Mouse (Mus musculus) stomach, embryonic 16.5 days (tissue): ENCODE data around the gene Larp1. TPM values are rescaled to one million over a fixed set of nuclear protein-coding genes. Genes with fewer than 3 reads are reported as not detected.
"Not testable (repeated sequence)": the region's sequence is repeated elsewhere in the genome, so short reads cannot be mapped to it uniquely, and the experiment has no call there.

Experiments used
- ATAC-seq: fragments of 200-750 bp; cut with Nextera tagmentation; 2 replicates; pipeline ENCODE4 v1.8.0; 2017; ENCODE audit warnings: moderate number of reproducible peaks, moderate TSS enrichment; ENCODE audit not compliant: insufficient read depth, low FRiP score
- H3K27ac ChIP-seq: fragments of 300-500 bp; sonication (generic); 2 replicates; pipeline ENCODE4 v1.5.1; 2014; ENCODE audit warnings: low read length
- H3K27me3 ChIP-seq: fragments of 300-500 bp; sonication (generic); 2 replicates; pipeline ENCODE4 v1.6.1; 2014; ENCODE audit warnings: low read length, control low read depth, mixed read lengths; ENCODE audit not compliant: control insufficient read depth, insufficient read depth
- H3K36me3 ChIP-seq: fragments of 300-500 bp; sonication (generic); 2 replicates; pipeline ENCODE4 v1.6.1; 2014; ENCODE audit warnings: low read length; ENCODE audit not compliant: control insufficient read depth, insufficient read depth
- H3K4me1 ChIP-seq: fragments of 300-500 bp; sonication (generic); 2 replicates; pipeline ENCODE4 v1.6.1; 2014; ENCODE audit warnings: low read length, control low read depth, mixed read lengths; ENCODE audit not compliant: control insufficient read depth, insufficient read depth
- H3K4me2 ChIP-seq: fragments of 300-500 bp; sonication (generic); 2 replicates; pipeline ENCODE4 v1.6.1; 2014; ENCODE audit warnings: low read depth, low read length, mixed read lengths
- H3K4me3 ChIP-seq: fragments of 300-500 bp; sonication (generic); replicated peaks from 2 replicates; pipeline ENCODE4 v1.5.1; 2014; ENCODE audit warnings: mild to moderate bottlenecking, low read length
- H3K9ac ChIP-seq: fragments of 300-500 bp; sonication (generic); 2 replicates; pipeline ENCODE4 v1.6.1; 2014; ENCODE audit warnings: low read length
- H3K9me3 ChIP-seq: fragments of 300-500 bp; sonication (generic); replicated peaks from 2 replicates; pipeline ENCODE4 v1.6.1; 2016; ENCODE audit warnings: low read length, control low read depth; ENCODE audit not compliant: control insufficient read depth
- WGBS: fragments of 180-500 bp; shearing (Covaris S2); extraction: QIAGEN DNeasy Blood & Tissue Kit; methylation state at CpG from one replicate; pipeline ENCODE4 v1.1.7; 2014; 5-methylcytosine and 5-hydroxymethylcytosine counted together
- polyA plus RNA-seq: library from polyadenylated mRNA; unstranded; fragments of >200 nt; fragmentation: Nextera tagmentation; extraction: Ambion mirVana; gene quantifications from 2 replicates; pipeline ENCODE4 v1.2.1, GENCODE M21; 2015

The Larp1 gene
- polyA plus RNA-seq, 1 experiment from 2014 or later: 22.9 TPM

DNA sequence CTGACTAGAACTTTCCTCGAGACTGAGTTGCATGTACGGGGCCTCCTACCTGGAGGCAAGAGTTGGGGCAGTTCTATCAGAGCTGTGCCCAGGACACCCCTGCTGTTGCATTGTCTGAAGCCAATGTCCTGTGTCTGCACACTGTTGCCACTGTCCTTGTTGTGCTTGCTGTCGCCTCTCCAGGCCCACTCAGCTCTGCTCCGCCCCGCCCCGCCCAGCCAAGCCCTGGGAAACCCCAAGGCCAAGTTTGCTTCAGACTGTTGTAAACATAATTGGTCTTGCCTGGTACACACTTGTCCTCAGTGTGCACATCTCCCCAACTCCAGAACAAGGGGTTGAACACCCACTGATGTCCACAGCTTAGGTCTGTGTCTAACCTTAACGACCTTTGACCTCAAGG, 50.9 kb downstream of the Larp1 start:
- H3K4me2 ChIP-seq, H3K27ac ChIP-seq, H3K27me3 ChIP-seq, H3K4me1 ChIP-seq, H3K9ac ChIP-seq, H3K4me3 ChIP-seq, H3K9me3 ChIP-seq: not testable (repeated sequence)
- H3K36me3 ChIP-seq: peaks cover 17% of the 10 kb centered on the region
- 0 out of 2 replicates have a peak, but pooled peaks have one; percentile 30 for ATAC-seq
- 90% methylated on average over 7 of the region's 7 CpGs for WGBS

DNA sequence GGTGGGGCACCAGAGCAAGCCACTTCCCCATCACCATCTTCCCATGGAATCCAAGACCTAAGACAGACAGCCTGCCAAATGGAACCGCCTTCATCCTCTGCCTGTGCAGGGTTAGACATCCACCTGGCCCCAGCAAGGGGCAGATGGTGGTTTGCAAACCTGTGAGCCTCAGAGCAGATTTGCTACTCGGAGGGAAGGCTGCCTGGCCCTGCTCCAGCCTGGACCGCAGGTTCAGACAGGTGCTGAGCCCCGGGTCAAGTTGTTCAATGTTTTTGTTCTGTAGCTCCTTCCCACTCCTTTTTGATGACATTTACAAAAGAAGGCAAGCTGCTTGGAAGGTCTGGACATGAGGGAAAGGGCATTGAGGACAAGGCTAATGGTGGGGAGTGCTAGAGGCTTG, 52.4 kb downstream of the Larp1 start:
- H3K27me3 ChIP-seq, H3K4me2 ChIP-seq, H3K4me1 ChIP-seq, H3K9me3 ChIP-seq, ATAC-seq, H3K9ac ChIP-seq, H3K4me3 ChIP-seq, H3K36me3 ChIP-seq, H3K27ac ChIP-seq: not testable (repeated sequence)
- 77% methylated on average over 3 of the region's 4 CpGs for WGBS

GRCm38 (mm10) chr11:58062586-58062985, 53.7 kb downstream of the Larp1 start:
- Histone ChIP-seq H3K4me3 (no peak overlapping the region), H3K4me2 (no peak overlapping the region), H3K4me1 (peaks cover 5% of the 10 kb centered on the region), H3K27ac (no peak overlapping the region), H3K9ac (no peak overlapping the region), H3K36me3 (0 out of 2 replicates have a peak, but pooled peaks cover 8% of the 10 kb centered on the region), H3K9me3 (no peaks in the 10 kb centered on the region), H3K27me3 (no peaks in the 10 kb centered on the region)
- WGBS: 78% methylated on average over 4 of the region's 4 CpGs
- no peak for ATAC-seq

DNA sequence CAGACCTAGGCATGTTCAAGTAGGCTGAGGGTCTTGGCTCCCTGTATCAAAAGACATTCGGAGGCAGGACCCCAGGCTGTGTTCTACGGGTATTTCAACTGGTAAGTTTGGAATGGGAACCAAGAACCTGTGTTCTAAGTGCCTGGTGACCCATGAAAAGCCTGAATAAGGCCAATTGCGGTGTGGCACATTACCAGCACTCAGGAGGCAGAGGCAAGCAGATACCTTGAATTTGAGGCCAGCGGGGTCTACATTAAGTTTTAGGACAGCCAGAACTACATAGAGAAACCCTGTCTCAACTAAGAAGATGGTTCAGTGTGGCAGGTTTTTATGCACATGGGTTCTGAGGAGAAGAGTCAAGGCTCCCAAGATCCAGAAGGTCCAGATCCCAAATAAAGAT, 56.2 kb downstream of the Larp1 start:
- no peaks in the 10 kb centered on the region for H3K27me3 ChIP-seq
- H3K36me3 ChIP-seq: 0 out of 2 replicates have a peak, but pooled peaks cover 6% of the 10 kb centered on the region
- H3K4me2 ChIP-seq: no peak overlapping the region
- no peak overlapping the region for H3K4me3 ChIP-seq
- ATAC-seq: no peak
- H3K4me1 ChIP-seq: peaks cover 5% of the 10 kb centered on the region
- WGBS: 89% methylated on average over 4 of the region's 4 CpGs
- H3K9ac ChIP-seq: no peak overlapping the region
- H3K9me3 ChIP-seq: no peaks in the 10 kb centered on the region
- H3K27ac ChIP-seq: no peak overlapping the region

GRCm38 (mm10) chr11:58072978-58073377, 64.1 kb downstream of the Larp1 start:
- Histone ChIP-seq H3K4me1 (no peaks in the 10 kb centered on the region), H3K27me3 (no peaks in the 10 kb centered on the region), H3K4me3 (no peak overlapping the region), H3K4me2 (no peak overlapping the region), H3K9ac (no peak overlapping the region), H3K9me3 (no peaks in the 10 kb centered on the region), H3K36me3 (no peaks in the 10 kb centered on the region), H3K27ac (no peak overlapping the region)
- no peak for ATAC-seq
- WGBS: 71% methylated on average over 3 of the region's 3 CpGs

DNA sequence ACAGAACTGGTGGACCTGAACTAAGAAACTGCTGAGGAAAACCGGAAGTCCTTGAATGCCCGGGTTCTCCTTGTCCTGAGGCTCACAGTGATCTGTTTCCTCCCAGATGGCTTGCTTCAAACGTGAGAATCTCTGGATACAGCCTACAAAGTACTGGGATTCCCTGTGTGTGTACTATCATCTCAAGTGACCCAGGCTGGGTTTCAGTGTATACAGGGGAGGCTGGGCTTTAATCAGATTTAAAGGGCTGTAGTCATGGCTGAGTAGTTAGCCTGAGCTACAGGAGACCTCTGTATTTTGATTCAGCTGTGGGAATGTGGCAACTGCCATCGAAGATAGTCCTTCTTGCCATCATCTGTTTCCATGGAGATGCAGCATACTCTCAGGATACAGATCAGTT, 68.4 kb downstream of the Larp1 start:
- WGBS: 62% methylated on average over 4 of the region's 4 CpGs
- no peak overlapping the region for H3K4me3 ChIP-seq
- H3K36me3 ChIP-seq: no peaks in the 10 kb centered on the region
- H3K4me2 ChIP-seq: no peak overlapping the region
- H3K4me1 ChIP-seq: no peaks in the 10 kb centered on the region
- no peaks in the 10 kb centered on the region for H3K9me3 ChIP-seq
- H3K9ac ChIP-seq: no peak overlapping the region
- no peak overlapping the region for H3K27ac ChIP-seq
- ATAC-seq: no peak
- no peaks in the 10 kb centered on the region for H3K27me3 ChIP-seq

DNA sequence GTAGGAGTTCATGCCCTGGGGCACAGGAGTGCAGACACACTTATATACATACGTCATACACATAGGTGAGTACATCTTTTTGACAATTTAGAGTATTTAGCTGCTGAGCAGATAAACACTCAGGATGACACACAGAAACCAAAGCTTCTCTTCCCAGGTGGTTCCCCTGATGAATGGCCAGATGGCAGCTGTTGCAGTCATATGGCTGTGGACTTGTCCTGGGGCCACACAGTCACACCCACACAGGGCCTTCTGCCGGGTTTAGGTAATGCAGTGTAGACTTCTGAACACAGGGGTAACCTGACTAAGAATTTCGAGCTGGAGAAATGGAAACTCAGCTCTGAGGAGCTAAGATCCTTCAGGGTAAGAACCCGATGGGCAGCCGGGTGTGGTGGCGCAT, 72.9 kb downstream of the Larp1 start:
- Histone ChIP-seq H3K4me2 (no peak overlapping the region), H3K9me3 (no peaks in the 10 kb centered on the region), H3K9ac (no peak overlapping the region), H3K36me3 (no peaks in the 10 kb centered on the region), H3K4me3 (no peak overlapping the region), H3K27me3 (no peaks in the 10 kb centered on the region), H3K27ac (no peak overlapping the region), H3K4me1 (no peaks in the 10 kb centered on the region)
- ATAC-seq: no peak
- WGBS: 84% methylated on average over 6 of the region's 6 CpGs

DNA sequence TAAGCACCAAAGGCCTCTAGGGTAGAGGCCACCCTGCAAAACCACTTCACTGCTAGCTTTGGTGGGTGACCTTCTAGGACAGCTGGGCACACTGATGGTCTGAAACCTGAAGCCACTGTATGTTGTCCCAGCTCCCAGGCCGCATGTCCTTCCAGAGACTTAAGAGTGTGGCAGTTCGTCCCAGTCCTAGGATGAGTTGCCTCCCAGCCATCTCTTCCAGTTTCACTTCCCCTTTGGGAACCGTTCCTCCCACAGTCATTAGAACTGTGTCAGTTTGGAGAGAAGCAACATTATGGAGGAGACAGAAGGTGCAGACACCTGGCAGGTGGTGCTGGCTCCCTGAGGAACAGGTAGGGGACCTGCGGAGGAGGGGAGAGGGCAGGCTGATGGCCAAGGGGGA, 83.7 kb downstream of the Larp1 start:
- Histone ChIP-seq H3K27ac (no peak overlapping the region), H3K4me3 (peak overlapping the region; percentile 30), H3K4me1 (peaks cover 16% of the 10 kb centered on the region), H3K4me2 (peak overlapping the region; percentile 50), H3K9me3 (no peaks in the 10 kb centered on the region), H3K27me3 (no peaks in the 10 kb centered on the region), H3K9ac (peak overlapping the region; percentile 64), H3K36me3 (no peaks in the 10 kb centered on the region)
- 43% methylated on average over 4 of the region's 4 CpGs for WGBS
- ATAC-seq: no peak

DNA sequence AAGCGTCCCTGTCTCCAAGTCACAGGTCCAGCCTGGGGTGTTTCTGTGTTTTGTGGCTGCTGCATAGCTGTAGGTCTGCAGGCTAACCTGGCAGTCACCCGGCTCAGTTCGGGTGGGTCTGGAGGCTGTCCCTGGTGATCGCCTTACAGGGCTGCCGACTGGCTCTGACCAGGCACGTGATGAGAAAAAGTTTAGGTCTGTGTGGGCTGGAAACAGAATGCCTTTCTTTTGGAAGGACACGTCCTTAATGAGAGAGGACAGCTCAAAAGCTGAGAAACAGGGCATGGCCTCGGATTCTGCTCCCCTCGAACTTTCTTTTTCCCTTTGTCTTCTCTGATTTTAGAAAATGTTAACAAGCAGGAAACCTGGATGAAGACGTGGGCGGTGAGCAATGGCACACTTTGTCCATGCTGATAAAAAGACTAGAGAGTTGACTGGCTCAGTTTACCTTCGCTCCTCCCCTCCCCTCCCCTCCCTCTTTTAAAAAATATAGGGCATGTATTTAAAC, 84.2 kb downstream of the Larp1 start, which contains the start of gene Gm12248:
Gene Gm12248, minus strand, starts transcription at position 114 of the 508 bp plus-strand sequence.
- WGBS: 9% methylated on average over 12 of the region's 12 CpGs

More for the DNA sequence above, 84.2 kb downstream of the Larp1 start, which contains the start of gene Gm12248:
- peaks cover 16% of the 10 kb centered on the region for H3K4me1 ChIP-seq
- peak within 1 kb of the TSS; percentile 30 for H3K4me3 ChIP-seq
- H3K36me3 ChIP-seq: no peaks in the 10 kb centered on the region
- no peaks in the 10 kb centered on the region for H3K9me3 ChIP-seq
- H3K27me3 ChIP-seq: no peaks in the 10 kb centered on the region
- peak within 1 kb of the TSS; percentile 64 for H3K9ac ChIP-seq
- ATAC-seq: peak; percentile 76; the same call in 1 of the 2 replicates
- H3K27ac ChIP-seq: no peak within 1 kb of the TSS
- H3K4me2 ChIP-seq: peak within 1 kb of the TSS; percentile 50
